Mouse (Mus musculus) R1 (cell line): ENCODE results near the gene Cep89.

Experiments used
- DNase-seq: peaks from one replicate; pipeline ENCODE4 v3.0.0-alpha.2; 2018; ENCODE audit warnings: low read depth, low spot score

Gene Cep89

GRCm38 (mm10) chr7:35382706-35383353, 14.0 kb upstream of the Cep89 start:
- DNase-seq: peak; percentile 92

DNA sequence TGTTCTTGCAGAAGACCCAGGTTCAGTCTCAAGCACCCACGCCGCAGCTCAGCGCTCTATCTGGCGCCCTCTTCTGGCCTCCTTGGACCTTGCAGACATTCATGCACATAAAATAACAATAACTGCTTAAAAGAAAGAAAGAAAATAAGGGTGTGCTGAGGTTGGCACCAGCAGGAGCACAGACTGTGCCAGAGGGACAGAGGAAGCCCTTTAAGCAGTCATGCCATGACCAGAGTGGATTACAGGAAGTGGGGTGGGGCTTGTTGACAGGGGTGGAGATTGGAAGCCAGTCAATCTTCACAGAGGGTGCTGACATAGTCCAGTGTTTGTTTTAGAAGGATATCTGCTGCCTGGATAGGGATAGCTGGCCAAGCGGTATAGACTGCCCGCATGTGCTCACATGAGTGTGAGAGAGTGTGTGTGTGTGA, 10.3 kb upstream of the Cep89 start:
- peak; percentile 66 for DNase-seq

DNA sequence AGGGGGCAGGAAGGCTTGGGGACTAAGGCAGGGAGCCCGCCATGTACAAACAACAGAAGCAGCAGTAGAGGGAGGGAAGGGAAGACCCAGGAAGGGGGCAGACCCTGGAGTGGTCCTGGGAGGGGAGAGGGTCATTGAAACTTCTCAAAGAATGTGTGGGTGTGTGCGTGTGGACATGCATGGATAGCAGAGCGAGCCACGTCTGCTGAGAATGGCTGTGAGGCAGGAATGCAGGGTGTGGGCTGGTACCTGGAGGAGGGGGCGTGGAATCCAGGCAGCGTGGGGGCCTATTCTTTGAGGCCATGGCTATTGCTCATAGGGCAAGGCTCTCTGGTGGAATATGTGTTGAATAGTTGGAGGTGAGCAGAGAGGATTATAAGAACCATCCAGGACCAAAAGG, 8.1 kb upstream of the Cep89 start:
- peak; percentile 89 for DNase-seq

GRCm38 (mm10) chr7:35392935-35393334, 3.9 kb upstream of the Cep89 start:
- DNase-seq: peak; percentile 74

DNA sequence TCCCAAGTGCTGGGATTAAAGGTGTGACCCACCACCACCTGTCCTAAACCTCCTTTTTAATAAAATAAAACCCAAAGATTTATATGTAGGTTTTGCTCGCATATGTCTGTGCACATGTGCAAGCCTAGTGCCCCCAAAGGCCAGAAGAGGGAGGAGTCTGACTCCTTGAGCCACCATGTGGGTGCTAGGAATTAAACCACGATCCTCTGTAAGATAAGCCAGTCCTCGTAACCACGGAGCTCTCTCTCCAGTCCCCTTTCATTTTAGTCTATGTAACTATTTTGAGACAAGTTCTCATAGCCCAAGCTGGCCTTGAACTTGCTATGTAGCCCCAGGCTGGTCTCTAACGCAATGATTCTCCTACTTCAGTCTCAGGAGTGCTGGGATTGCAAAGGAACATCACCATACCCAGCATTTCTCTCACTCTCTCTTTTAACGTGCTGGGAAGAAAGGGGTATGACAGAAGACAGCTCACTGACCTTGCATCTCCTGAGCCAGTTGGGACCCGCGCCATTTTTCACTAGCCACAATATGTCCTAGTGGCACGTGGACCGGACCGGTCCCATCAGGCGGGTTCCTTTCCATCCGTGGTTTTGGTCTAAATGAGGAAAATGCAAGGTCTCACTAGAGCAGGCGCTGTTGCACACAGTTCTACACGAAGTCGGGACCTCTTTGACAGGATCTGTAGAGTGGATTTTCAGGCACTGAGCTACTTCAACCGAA, 940 bp upstream of the Cep89 start:
- no peak for DNase-seq

DNA sequence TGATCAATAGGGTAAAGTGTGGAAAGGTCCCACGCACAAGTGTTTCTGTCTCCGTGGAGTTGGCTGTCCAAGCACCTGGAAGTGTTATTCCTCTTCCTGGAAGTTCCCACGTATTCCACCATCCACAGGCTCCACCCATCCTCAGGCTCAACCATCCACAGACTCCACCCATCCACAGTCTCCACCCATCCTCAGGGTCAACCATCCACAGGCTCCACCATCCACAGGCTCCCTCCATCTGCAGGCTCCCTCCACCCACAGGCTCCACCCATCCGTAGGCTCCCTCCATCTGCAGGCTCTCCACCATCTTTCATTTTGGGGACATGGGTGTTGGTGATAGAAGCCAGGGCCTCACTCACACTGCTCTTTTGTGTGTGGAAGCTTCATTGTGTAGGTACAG, 4.3 kb downstream of the Cep89 start:
- DNase-seq: peak; percentile 95

DNA sequence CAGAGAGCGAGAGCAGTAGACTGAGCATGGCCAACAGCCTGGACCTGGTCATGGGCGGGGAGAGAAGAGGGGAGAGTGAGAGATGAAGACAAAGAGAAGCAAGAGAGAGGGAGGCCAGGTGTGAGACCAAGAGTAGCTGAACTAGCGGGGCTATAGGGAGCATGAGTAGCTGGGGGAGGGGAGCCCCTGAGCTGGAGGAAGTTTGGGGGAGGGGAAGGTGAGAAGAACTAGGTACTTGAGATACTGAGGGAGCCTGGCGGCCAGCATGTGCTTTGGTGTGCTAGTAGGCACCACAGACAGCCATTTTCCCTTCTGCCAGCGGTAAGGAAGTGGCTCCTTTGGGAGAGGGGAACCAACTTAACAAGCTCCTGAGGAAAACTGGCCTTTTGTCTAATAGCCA, 18.4 kb downstream of the Cep89 start:
- DNase-seq: peak; percentile 30

GRCm38 (mm10) chr7:35415801-35416653, 19.2 kb downstream of the Cep89 start:
- DNase-seq: no peak

- DNase-seq: no peak
Observed at GRCm38 (mm10) chr7:35416654-35416948, 19.8 kb downstream of the Cep89 start.

DNA sequence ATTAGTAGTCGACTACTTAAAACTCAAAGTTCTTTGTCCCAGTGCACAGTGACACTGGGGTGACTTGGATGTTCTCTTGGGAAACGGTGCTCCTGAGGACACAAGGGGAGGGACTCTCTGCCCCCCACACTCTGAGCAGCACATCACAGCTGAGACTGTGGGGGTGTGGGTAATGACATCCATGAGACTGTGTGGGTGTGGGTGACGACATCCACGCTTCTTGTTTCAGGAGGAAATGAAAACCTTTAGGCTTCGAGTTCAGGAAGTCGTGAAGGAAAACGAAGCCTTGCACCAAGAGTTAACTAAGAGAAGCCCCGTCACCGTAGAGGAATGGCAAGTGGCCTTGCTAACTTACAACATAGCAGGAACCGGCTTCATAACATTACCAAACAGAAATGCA, 26.2 kb downstream of the Cep89 start:
- no peak for DNase-seq

DNA sequence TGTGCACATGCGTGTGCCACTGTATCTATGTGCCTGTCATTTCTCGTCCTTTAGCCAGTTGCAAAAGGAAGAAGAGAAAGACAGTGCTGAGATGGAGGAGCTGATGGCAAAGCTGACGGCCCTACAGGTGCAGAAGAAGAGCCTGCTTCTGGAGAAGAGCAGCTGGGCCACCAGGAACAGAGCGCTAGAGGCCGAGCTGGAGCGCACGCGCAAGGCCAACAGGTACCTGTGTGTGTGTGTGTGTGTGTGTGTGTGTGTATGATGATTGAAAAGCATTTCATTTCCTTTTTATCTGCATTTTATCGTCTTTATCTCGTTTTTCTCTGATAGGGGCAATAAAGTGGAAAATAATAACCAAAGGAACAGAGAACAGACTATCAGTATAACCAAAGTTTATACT, 31.3 kb downstream of the Cep89 start:
- no peak for DNase-seq

DNA sequence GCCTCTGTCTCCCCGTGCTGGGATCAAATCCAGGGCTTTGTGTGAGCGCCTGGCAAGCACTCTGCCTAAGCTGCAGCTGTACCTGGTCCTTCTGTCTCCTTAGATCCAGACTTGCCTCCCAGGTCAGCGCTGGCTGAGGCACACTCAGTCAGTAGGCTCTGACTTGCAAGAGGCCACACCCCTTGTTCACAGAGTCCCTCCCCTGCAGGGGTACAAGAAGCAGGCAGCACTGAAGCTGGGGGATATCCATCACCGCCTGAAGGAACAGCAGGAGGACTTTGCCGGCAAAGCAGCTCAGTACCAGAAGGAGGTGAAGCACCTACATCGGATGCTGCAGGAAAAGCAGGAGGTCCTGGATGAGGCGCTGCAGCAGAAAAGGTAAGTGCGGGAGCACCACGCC, 38.4 kb downstream of the Cep89 start:
- peak; percentile 61 for DNase-seq

DNA sequence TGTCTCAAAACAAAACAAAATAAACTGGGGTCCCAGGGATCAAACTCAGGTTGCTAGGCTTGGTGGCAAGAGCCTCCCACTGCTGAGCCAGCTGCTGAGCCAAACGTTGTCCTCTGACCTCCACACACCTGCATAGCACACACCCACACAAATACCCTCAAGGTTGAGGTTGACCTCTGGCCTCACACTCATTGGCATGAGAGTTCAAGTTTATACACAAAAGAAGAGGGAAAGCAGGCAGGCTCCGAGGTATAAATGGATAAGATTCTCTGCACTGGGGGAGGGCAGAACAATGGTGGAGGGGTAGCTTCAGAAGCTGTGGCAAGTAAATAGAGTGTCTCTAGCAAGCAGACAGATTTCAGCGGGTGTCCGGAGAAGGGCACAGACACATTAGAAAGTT, 50.7 kb downstream of the Cep89 start:
- peak; percentile 46 for DNase-seq

DNA sequence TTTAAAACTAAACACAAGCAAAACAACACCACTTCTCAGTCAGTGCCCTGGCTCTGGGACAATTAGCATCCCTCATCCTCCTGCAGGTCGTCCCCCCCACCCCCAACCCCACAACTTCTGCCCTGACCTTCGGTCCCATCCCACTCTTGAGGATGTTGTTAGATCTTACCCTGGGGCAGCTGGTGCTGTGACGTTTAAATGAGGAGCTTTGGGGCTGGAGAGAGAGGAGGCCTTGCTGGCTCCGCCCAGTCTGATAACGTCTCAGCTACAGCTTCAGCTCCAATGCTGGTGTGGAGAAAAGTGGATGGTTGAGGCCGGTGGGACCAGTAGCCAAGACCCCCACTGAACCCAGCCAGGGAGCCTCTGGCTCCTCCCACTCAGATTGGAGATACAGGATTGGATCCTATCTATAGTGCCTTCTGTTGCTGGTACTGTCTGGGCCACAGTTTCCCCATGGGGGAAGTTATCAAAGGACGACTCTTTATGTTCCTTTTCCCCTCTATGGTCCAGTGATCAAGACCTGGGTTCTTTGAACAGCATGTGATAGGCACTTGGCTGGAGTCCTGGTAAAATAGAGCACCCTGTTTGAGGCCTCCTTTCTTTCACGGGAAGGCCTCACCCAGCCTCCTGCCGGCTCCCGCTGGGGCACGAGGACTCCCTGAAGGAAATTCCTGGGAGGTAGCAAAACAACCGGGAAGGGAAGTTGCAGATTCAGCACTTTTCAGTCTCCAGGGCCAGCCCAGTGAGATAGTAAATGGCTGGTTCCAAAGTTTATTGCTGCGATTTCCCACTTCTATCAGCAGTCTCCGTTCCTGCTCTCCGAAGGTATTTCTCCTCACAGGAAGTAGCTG, 51.4 kb downstream of the Cep89 start, which contains the start of gene Slc7a9:
Slc7a9 (plus strand) TSS at position 801 of the 851 bp plus-strand sequence.
- DNase-seq: peak; percentile 53

- no peak for DNase-seq
Observed at GRCm38 (mm10) chr7:35448867-35449266, 52.0 kb downstream of the Cep89 start.

- no peak for DNase-seq
Observed at GRCm38 (mm10) chr7:35456091-35456814, 59.4 kb downstream of the Cep89 start.

- DNase-seq: no peak
Observed at GRCm38 (mm10) chr7:35460971-35461370, 64.1 kb downstream of the Cep89 start.

DNA sequence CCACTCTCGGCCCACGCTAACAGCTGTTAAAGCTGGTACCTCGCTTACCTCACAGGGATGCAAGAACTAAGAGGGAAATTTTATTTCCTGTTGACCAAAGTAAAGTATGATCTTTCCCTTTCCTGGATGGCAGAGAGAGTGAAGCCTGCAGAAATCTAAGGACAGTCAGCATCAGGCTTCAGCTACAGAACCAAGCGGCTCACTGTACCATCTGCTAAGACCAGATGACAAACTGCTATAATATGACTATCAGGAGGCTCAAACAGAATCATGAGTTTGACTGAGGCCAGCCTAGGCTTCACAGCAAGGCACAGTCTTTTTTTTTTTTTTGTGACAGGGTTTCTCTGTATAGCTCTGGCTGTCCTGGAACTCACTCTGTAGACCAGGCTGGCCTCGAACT, 68.2 kb downstream of the Cep89 start:
- no peak for DNase-seq

DNA sequence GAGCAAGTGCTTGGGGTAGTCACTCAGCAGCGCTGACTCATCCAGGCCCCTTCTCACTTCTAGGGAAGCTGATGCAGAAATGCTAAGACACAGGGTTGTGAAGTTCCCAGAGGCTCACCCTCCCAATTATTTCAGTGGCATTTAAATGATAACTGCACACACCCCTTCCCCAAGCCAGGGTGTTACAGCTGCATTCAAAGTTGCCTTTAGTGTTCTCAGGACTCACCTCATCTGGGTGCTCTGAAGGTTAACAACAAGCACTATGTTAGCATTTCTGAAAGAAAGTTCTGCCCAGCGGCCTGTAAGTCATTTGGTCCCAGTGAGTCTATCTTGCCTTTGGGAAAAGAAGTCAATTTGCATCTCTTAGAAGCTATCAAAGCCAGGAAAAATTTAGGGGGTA, 71.0 kb downstream of the Cep89 start:
- DNase-seq: peak; percentile 52

GRCm38 (mm10) chr7:35470794-35471193, 74.0 kb downstream of the Cep89 start:
- DNase-seq: no peak

GRCm38 (mm10) chr7:35476457-35476856, 79.6 kb downstream of the Cep89 start:
- DNase-seq: no peak
